Mouse (Mus musculus): ENCODE data around the gene Mlec. TPM values are rescaled to one million over a fixed set of nuclear protein-coding genes. Genes with fewer than 3 reads are reported as not detected.
A peak's percentile ranks its signal among the peaks of the same experiment; 100 is the strongest.

The Mlec gene
- 100 to 1,000 TPM; 104 to 111 TPM for total RNA-seq (2021)

DNA sequence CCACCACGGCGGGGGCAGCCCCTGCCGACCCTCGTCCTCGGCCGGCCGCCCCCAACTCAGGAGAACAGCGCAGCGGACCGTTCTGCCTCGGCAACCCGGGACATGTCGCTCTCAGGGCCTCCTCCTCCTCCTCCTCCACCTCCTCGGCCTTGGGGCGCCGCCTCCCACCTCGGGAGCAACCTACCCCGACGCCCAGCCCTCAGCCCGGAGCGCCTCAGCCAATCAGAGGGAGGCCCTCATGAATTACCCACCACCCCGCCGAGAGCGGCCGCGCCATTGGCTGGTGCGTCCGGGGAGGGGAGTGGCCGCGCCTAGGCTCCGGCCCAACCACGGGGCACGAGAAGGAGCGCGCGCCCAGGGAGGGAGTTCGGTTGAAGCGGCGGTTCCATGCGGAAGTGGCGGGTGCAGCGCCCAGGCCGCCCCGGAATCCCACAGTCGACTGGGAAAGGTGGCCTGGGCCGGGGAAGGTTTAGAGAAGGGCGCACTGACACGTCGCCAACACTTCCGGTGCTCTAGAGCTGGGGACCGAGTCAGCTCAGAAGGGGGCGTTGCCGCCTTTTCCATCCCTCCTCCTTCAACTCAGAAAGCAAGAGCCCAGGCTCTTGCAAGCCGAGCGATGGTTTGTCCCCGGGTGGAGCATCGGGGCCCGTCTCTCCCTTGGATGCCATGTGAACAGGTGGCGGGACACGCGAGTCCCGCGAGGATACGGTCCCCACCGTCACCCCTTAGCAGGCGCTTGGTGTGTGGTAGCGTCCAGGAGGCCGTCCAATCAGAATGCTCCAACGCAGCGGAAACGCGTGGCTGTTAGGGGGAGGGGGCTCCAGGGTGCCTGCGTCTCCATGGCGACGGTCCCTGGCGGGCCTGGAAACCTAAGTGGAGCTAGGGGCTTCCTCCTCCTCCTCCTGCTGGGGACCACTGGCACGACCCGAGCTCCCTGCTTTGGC lies at the start of gene Mlec:
Mlec (minus strand) TSS at position 140 of the 944 bp plus-strand sequence.
- peak; percentile 99 for DNase-seq

DNA sequence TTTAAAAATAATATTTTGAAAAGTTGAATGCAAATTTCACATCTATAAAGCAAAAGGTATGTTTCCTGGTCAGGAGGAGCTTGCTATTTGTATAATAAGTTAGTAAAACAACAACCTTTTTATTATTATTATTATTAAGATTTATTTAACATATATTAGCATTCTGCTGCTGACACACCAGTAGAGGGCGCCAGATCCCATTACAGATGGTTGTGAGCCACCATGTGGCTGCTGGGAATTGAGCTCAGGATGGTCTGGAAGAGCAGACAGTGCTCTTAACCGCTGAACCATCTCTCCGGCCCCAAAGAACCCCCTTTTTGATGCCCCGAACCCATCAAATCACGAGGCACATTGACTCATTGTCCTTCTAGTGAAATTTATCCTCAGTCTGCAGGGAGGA lies 49.3 kb upstream of the Mlec start:
- no peak for DNase-seq

DNA sequence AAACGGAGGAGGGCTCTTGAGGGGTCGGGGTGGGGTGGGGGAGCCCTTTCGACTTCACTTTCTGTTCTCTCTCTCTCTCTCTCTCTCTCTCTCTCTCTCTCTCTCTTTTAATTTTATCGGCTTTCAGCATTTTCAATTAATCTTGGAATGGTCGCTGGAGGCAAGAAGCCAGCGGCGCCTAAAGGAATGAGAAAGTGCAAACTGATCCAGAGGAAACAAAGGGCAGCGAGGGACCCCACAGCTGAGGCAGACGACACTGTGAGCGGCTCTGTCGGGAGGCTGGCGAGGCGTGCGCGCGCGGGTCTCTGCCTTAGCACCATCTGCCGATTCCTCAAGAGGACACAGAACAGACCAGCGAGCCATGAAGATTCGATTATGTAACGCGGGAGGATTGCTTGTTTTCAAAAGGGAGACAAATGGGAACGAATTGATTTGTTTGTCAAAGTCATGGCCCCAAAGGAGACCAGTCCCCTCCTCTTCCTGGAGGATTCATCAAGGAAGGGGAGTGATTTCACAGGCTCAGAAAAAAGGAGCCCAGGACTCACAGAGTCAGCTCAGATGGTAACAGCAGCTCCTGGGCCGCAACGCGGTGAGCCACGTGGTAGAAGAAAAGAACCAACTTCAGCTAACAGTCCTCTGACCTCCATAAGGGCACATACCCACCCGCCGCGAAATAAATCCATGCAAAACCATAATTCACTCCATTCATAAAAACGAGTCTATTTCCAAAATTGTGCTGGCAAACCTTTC lies 46.8 kb upstream of the Mlec start:
- peak; percentile 36 for DNase-seq

DNA sequence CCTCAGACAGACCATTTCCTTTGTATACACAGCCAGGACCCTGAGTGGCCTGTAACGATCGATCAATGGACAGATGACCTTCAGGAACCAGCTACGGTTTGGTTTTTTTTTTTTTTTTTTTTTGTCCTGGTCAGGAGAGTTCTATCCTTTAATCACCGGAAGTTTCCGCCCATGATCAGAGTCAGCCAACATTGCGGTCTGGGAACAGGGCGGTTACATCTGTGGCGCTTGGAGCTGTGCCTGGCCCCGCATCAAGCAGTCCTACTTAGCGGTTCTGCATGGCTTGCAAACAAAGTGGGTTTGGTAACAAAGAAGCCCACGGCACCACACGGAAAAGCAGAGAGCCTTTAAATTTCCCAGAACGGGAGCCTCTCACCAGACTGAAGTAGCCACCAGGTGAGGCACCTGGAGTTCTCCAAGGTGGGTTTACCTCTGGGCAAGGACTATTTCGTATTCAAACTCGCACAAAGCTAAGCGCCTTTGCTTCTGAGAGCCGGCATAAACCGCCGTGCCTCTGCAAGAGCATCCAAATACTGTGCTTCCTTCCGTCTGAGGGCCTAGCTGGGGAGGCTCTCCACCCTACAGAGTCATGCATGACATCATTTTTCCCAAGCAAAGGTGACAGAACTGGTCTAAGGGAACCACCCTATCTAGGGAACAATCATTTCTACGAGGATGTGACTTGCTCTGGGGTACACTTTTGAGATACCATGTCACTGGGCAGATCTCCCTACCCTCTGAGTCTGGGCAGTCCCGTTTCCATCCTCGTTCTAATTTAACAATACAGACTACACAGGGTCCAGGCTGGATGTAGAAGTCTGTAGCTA lies 46.0 kb upstream of the Mlec start:
- no peak for DNase-seq

DNA sequence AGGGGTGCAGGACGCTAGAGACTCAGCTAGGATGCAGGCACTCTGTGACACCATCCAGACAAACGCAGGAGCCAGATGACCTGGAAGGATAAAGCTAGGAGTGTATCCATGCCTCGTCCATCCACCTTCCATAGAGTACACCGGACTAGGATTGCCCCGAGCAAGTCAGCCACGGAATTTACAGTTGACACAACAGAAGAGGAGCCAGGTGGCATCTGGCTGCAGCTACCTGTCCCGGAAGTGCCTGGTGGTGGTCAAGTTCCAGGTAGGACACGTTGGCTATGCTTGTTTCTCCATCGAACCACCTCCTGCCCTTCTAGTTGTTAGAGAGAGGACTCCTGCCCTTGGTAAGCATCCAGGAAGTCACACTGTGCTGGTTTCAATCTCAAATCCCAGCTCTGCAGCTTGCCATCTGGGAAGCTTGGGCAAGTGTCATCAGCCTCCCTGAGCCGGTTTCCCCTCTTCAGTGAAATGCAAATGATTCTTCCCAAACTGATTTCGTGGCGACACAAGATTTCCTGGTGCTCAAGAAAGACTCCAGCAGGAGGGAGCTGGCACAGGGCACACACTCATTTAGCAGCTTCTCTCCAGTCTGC lies 36.7 kb upstream of the Mlec start:
- no peak for DNase-seq

DNA sequence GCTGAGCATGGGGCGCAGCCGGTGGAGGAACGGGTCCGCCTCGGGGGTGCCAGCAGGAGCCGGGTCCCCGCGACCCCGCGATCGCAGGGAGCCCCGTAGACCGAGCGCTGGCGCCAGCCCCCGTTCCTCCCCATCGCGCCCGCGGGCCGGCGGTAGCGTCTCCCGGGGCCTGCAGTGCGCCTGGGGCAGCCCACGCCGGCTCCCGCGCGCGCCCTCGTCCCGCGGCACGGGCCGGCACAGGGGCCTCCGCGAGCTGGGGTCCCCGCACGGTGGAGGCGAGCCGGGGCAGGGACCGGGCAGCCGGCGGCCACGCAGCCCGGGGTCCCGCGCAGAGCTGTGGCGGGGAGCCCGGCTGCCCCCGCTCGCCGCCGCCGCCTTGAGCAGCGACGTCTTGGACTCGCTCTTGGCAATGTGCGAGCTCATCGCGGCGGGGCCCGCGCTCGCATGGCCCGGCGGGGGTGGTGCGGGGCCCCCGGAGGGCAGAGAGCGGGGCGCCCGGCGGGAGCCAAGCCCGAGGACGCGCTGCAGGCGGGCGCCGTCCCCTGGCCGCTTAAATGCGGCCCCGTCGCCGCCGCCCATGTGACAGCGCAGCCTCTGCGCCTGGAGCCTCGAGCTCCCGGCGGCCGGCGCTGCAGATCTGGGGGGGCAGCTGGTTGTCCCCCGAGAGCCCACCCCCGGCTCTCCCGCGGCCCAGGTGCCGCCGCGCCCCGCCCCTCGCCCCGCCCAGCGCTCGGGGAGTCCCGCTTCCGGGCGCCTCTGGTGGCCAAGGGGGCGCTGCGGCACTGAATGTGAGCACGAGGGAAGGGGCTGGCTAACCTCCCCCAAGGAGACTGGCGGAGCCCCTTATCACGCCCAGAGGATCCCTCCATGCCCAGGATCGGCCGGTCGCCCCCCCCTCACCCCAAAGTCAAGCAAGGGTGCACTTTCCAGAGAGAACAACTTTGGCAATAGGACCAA lies 36.0 kb upstream of the Mlec start, which contains the start of gene Cabp1:
Cabp1 (minus strand) TSS at position 713 of the 957 bp plus-strand sequence.
- DNase-seq: peak; percentile 57

DNA sequence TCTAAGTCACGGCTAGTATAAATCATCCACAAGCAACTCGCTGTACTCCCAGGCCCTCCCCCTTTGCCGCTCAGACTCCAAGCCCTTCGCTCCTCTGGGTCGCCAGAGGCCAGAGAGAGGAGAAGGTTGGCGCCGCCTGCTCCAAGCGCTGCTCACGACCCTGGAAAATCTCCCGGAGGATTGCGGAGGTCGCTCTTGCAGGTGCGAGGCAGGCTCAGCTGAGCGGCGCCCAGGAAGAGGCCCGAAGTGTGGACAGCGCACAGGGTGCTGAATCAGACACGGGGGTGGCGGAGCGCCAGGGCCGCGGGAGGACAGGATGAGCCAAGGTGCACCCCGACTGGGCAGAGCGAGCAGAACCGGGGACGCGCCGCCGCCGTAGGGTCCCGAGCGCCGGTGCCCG lies 35.2 kb upstream of the Mlec start:
- peak; percentile 82 for DNase-seq

DNA sequence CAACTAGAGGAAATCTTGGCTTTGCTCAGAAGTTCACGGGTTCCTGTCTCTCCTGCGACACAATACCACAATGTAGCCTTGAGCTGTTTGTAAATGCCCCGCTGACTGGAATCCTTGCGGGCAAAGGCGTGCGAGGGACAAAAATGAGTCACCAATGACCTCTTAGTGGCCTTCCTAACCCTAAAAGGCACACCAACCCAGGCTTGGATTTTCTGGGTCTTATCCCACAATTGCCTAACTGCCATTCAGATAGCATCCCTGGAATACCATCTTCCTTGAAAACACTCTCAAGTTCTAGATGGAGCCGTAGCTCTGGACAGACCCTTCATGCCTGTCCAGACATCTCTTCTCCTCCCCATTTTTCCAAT lies 34.8 kb upstream of the Mlec start:
- DNase-seq: no peak

DNA sequence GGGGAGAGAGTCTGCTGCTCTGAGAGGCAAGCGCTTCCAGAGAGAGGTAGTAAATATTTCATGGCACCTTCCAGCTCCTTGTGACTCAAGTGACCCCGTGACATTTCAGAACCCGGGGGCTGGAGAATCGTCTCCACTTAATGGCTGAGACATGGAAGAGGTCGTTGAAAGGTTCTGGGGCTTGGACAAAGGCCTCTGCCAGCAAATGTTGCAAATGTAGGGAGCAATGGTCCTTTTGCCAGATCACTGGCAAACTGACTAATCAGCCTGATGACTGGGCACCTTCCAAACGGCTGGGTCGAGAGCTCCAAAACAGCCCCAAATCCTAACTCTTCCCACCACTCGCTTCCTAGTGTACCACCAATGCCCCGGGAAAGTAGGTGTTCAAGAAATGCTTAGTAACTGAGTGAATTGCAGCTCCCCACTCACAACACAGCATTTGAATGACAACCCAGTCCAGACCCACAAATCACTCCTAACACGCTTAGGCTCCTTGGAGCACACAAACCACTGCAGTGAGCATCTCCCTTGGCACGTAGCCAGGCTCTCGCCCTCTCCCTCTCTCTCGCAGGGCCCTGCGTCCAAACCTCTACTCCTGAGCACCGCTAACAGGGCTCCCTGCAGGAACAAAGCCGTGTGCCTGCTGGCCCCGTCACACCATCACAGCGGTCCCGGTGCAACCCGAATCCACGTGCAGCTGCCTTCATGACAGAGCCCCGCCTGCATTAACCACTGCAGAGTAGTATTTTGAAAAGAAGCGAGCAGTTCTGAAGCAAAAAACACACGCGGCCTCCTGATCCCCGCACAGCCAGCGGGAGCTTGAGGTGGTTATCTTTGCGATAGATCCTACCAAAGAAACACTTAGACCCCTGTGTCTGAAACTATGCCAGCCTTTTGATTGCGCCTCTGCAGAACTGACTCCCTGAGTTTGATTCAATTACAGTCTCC lies 34.2 kb upstream of the Mlec start:
- DNase-seq: no peak

DNA sequence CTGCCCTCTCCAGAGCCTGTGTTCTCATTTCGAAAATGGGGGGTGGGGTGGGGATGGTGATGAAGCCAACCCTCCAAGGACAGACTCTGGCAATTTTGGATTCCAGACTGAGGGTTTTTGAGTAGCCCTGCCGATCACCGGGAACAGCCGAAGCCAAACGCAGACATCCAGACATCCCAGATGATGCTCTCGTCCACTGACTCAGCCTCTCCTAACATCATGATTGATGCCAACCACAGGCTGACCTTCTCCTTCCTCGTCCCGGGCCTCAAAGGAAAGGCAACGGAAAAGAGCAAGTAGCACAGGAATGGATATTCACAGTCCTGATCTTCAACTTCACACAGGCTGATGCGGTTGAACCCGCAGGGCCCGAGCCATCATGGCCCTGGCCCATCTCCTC lies 32.1 kb upstream of the Mlec start:
- DNase-seq: no peak

DNA sequence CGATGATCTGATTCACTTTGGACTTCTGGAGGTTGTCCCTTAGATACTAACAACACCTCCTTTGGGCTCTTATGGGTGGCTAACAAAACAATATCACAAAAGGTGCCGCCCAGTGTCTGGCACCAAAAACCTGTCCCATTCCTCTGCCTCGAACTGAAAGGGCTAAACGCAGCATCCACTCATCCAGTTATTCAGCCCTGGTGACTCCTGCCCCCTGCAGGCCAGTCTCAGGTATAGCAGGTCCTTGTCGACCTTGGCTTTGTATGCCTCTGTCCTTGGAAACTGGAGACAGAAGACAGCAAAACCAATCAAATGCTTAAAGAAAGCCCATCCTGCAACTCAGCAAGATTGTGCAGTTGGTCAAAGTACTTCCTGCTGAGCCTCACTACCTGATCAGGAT lies 30.8 kb upstream of the Mlec start:
- peak; percentile 54 for DNase-seq

DNA sequence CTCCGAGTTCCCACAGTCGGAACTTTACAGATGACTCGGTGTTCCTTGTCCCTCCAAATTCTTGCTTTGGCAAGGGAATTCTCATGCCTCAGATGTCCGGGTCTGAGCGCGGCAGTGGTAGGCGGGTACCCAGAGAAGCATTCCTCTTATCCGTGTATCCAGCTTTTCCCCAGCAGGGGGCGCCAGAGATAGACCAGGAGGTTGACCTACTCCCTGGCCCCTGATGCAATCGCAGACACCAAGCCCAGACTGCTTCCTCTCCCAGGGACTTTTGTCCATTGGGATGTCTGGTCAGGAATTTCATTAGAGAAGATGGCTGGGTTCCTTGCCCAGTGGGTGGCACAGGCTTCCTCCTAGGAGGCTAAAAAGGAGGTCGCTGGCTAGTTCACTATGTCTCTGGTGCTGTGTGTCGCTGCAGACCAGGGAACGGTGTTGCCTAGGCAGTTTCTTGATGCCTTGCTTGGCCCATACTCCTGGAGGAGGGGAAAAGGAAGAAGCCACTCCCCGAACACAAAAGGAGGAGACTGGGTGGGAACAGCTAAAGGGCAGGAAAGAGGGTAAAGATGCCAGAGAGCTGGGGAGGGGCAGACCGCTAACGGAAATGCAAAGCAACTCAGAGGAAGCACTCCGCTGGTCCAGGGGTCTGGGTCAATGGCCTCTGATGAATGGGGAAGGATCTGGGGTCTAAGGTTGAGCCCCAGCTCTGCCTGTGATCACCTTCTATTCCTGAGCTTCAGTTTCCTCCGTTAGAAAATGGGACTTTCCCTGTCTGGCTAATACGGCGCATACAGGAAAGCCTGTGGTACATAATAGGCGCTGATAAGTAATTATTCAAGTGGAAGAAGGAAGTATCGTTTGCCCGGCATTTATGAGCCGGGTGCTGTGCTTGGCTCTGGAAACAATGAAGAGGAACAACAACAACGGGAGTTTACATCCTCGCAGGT lies 29.5 kb upstream of the Mlec start:
- peak; percentile 97 for DNase-seq

DNA sequence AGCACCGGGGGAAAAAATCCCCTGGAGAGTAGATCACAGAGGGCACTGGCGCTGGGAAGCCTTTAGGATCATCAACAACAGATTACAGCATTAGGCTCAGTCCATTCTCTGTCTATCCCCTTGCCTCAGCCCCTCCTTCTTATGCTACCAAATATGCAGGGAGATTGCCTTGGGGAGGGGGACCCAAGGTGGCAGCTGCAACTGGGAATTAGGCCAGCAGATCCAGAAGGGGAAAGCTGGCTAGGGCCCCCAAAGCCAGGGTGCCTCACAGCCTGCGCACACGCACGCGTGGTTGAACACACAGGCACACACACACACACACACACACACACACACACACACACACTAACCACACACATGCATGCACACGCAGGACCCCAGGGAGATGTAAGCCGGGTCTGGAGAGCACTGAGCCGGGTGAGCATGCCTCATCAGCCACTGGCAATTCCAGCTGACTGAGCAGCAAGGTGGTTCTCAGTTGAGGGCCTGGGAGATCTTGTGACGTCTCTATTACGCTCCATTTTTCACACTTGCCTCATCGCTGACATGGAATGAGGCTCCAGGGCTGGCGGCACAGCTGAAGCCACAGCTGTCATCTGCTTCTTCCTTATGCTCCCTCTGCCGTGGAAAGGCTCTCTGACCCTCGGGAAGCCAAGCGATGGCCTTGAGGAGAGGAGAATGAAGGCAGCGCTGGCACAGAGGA lies 28.5 kb upstream of the Mlec start:
- no peak for DNase-seq

DNA sequence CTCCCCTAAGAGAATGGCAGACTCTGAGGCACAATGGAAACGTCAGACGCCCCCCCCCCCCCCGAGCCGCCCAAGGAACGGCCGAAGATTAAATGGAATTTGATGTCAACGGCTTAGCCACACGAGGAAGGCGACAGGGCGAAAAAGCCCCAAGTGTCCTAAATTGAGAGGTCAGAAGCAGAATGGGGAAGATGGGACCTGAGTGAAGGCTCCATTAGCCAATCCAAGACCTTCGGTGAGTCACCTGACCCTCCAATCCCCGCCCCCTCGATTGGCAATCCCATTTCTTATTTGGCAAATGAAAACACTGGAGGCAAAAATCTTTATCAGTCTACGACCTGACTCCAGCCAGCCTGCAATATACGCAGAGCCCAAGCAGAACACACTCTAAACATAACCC lies 26.7 kb upstream of the Mlec start:
- DNase-seq: peak; percentile 79

DNA sequence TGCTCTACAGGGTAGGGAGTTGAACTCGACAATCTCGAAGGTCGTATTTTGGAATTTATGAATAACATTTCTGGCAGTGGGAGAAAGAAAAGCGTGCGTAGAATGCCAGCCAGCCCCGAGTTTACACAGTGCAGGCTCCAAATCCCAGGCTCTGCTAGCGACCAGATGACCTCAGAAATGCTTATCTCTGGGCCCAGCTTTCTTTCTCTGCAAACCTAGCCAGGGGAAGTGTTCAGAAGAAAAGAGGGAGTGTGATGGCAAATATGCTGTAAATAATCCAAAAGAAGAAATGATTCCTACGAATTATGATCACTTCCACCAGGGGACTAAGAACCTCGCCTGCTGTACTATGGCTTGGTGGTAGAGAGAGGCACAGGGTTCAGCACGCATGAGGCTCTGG lies 25.5 kb upstream of the Mlec start:
- DNase-seq: no peak

DNA sequence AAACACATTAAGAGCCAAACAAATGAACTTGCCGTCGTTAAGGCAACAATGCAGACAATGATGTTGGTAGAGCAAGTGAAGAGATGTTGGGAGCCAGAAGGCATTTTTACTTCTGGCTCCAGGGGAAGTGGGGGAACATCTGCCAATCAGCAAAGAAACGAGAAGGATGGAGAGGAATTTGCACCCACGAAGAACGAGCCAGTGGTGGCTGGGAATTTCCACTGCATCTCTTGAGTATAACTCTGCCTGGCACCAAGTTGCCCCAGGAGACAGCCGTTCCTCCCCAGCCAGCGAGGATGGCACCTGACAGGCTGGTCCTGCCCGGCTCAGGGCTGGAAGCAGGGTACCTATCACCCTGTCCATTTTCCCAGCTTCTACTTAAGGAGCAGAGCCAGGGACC lies 24.9 kb upstream of the Mlec start:
- DNase-seq: no peak

DNA sequence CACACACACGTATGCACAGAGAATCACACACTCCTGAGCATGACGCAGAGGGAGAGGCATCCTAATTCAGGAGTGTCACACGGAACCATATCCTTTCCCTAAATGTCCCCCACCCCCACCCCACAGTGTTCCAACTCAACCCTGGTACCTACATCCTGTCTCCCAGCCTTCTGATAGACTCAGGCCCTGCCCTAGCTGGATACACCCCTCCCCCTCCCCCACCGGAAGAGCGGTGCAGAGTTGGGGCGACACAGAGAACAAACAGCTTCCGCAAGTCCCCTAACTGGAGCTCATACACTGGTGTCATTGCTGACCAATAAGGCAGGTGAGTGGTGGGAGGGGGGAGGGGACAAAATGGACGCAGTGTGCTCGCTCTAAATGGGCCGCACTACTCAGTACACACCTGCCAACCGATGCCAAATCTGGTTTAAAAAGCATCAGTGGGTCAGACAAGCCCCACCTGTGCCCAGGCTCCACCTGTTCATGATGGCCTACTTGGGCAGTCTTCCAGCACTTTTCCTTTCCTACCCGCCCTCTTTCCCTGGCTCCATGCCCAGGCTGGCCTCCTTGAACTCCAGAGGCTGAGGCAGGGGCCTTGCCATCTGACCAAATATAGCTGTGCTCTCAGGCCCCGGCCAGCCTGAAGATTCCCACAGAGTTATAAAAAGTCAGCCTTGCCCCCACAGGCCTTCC lies 23.4 kb upstream of the Mlec start:
- DNase-seq: peak; percentile 64
